Mouse (Mus musculus): ENCODE measurements around the gene Lasp1. TPM values are rescaled to one million over a fixed set of nuclear protein-coding genes. Genes with fewer than 3 reads are reported as not detected.
"Not testable (repeated sequence)": the region's sequence is repeated elsewhere in the genome, so short reads cannot be mapped to it uniquely, and the experiment has no call there.

Lasp1 gene
- total RNA-seq, 2 experiments from 2014 or later: 82.0 to 99.0 TPM

DNA sequence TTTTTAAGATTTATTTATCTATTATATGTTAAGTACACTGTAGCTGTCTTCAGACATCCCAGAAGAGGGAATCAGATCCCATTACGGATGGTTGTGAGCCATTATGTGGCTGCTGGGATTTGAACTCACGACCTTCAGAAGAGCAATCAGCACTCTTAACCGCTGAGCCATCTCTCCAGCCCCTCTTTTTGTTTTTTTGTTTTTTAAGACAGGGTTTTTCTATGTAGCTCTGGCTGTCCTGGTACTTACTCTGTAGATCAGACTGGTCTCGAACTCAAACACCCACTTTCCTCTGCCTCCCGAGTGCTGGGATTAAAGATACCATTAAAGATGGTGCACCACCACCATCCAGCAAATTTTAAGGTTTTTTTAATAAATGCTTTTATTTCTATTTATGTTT lies 66.6 kb downstream of the Lasp1 start:
- DNase-seq (ENCODE audit: low spot score in 2 of 2): no peak

DNA sequence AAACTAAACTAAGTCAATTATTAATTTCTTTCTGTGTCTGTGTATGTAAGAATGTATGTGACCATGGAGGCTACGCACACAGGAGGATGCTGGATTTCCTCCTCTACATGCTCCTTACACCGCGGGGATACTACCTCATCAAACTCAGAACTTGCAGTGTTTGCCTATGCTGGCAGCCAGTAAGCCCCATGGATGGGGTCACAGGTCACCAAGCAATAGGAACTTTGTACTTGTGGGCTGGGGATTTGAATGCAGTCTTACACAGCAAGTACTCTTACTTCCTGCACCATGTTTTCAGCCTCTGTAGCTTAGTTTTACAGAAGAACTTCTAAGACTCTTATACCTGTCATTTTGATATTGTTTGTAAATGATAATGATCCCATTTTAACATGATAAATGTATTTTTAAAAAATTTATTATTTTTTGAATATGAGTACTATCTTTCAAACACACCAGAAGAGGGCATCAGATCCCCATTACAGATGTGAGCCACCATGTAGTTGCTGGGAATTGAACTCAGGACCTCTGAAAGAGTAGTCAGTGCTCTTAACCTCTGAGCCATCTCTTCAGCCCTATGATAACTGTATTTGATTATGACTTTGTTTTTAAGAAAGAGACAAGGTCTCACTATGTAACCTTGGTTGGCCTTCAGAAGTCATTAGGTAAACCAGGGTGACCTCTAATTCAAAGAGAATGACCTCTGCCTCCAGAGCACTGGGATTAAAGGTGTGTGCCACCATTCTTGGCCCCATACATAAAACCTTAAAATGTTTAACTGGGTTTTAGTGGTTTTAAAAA lies 67.5 kb downstream of the Lasp1 start:
- DNase-seq (ENCODE audit: low spot score in 2 of 2): no peak

DNA sequence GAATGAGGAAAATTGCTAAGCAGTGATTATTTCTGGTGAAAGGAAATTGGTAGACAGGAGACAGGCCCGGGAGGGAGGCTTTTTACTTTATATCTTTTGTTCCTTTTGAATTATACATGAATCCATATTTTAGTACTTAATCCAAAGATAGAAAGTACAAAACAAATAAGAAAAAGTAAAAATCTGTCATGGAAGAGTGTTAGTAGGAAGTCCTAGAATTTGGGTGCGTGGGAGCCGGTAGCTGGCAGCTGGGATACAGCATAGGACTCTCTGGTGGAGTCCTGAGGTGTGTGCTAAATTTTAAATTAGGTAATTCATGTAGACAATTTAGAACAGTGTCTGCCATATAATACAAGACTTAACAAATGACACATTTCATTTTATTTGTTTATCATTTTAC lies 68.8 kb downstream of the Lasp1 start:
- DNase-seq (ENCODE audit: low spot score in 2 of 2): no peak

- not testable (repeated sequence) for DNase-seq (ENCODE audit: low spot score in 2 of 2)
Measured at GRCm38 (mm10) chr11:97872378-97872777, 73.6 kb downstream of the Lasp1 start.

- no peak for DNase-seq (ENCODE audit: low spot score in 2 of 2)
Measured at GRCm38 (mm10) chr11:97874396-97874795, 75.6 kb downstream of the Lasp1 start.

DNA sequence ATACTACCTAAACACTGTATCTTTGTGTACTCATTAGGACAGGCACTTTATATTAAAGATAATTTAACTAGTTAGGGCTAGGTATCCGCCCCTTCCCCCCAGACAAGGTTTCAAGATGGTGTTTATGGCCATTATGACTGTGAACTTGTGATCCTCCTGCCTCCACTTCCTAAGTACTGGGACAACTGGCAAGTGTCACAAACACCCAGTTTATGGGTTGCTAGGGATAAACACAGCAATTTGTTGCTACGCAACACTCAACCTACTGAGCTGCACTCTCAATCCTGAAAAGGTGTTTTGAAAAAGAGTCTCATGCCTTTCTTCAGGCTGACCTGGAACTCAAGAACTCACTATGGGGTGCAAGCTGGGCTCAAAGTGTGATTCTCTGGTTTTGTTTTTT lies 78.5 kb downstream of the Lasp1 start:
- no peak for DNase-seq (ENCODE audit: low spot score in 2 of 2)

GRCm38 (mm10) chr11:97880362-97880761 lies 81.6 kb downstream of the Lasp1 start:
- no peak for DNase-seq (ENCODE audit: low spot score in 2 of 2)

- peak; percentile 31 to 59 for DNase-seq (ENCODE audit: low spot score in 2 of 2)
Measured at GRCm38 (mm10) chr11:97883542-97883917, 84.7 kb downstream of the Lasp1 start.

DNA sequence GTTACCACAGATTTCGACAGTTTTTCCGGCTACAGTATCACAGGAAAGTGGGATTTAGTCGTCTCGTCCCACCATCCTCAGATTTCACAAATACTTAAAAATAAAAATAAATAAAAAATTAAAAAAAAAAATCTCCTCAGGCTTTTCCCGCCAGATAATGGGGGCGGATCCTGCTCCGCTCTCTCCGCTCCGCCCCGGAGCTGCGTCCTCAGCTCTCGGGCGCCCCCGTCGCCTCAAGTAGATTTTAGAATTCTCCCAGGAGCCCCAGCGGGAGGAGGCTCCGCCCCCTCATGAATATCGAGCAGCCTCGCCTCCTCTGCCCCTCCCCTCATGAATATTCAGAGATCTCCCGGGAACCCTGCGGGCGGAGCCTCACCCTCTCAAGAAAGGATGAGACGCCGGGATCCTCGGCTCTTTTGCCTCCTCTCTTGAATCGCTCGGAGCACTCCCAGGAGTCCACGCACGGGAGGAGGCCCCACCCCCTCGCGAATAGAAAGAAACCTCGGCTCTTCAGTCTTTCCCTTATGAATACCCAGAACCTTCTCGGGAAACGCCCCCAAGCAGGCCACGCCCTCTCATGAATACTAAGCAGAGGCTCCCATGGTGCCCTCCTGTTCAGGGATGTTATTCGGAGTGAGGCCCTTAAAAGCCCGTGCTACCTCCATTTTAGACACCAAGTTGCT lies 85.3 kb downstream of the Lasp1 start, which contains the start of gene Fbxo47:
Fbxo47 (minus strand) TSS at position 237 of the 683 bp plus-strand sequence.
- peak; percentile 92 to 95 for DNase-seq (ENCODE audit: low spot score in 2 of 2)

DNA sequence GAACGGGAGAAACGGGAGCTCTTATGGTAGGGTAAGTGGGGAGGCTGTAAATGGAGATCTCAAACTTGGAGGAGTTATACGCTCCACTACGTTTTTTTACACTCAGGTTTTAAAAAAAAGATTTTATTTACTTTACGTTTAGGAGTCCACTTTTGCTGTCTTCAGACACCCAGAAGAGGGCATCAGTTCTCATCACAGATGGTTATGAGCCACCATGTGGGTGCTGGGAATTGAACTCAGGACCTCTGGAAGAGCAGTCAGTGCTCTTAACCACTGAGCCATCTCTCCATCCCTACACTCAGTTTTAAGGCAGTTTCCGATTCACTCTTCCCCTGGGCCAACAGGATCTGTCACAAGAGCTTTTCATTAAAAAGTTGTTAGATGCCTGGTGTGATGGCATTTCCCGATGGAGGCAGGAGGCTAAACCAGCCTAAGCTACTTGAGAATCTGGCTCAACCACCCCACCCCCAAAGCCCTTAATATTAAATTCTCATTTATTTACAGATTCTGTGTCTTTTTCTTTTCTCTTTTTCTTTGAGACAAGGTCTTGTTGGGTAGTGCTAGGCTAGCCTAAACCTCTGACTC lies 85.9 kb downstream of the Lasp1 start:
- DNase-seq (ENCODE audit: low spot score in 2 of 2): no peak

DNA sequence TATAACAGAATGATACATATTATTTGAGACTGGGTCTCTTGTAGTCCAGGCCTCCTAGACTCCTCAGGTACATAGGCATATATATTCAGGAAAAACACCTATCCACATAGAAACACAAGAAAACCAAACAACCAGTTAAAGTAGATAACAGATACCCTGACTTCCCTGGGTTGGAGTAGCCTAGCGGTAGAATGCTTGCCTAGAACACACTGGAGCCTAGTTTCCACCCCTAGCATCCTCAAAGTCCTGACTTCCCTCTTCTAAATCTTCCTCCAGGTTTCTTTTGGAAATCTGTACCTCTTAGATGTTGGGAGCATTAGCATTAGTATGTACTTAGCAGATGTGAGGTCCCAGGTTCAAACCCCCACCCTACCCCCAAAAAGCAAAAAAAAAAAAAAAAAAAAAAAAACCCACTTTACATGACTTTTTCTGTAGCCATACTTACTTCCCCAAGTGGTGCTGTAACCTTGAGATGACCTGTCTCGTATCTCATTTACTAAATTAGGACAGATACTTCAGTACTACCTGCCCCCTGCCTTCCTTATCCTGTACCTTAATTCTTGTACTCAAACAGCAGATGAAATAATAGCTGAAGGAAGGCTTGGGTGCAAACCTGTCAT lies 86.6 kb downstream of the Lasp1 start:
- no peak for DNase-seq (ENCODE audit: low spot score in 2 of 2)

Other genes starting within 250 kb of the Lasp1 start
- 1 to 10 TPM; 1.3 to 1.7 TPM for gene Srcin1, start 222.8 kb upstream of the Lasp1 start, total RNA-seq (2021)
- gene Epop, start 169.3 kb upstream of the Lasp1 start, total RNA-seq (2021): under 1 TPM; 0.47 to 0.76 TPM
- gene Mllt6, start 135.6 kb upstream of the Lasp1 start, total RNA-seq (2021): 10 to 100 TPM; 30.8 to 32.1 TPM
- gene Cisd3, start 113.2 kb upstream of the Lasp1 start, total RNA-seq (2021): 10 to 100 TPM; 65.5 to 72.0 TPM
- 10 to 100 TPM; 27.3 to 33.0 TPM for gene Pcgf2, start 98.5 kb upstream of the Lasp1 start, total RNA-seq (2021)
- 100 to 1,000 TPM; 203 to 227 TPM for gene Psmb3, start 95.6 kb upstream of the Lasp1 start, total RNA-seq (2021)
- 10 to 100 TPM; 62.7 to 64.2 TPM for gene Pip4k2b, start 54.3 kb upstream of the Lasp1 start, total RNA-seq (2021)
- 10 to 100 TPM; 13.4 to 13.5 TPM for gene Cwc25, start 32.4 kb upstream of the Lasp1 start, total RNA-seq (2021)
- gene 1700001P01Rik, start 23.1 kb upstream of the Lasp1 start, total RNA-seq (2021): not detected
- gene Rpl23, start 16.6 kb upstream of the Lasp1 start, total RNA-seq (2021): 100 to 1,000 TPM; 976 to 983 TPM
- gene B230217C12Rik, start 41.8 kb downstream of the Lasp1 start, total RNA-seq (2021): 1 to 10 TPM; 1.0 to 2.4 TPM
- gene Fbxo47, start 85.2 kb downstream of the Lasp1 start, total RNA-seq (2021): under 1 TPM; 0.27 to 0.44 TPM
- 1 to 10 TPM; 7.1 to 7.6 TPM for gene Plxdc1, start 187.4 kb downstream of the Lasp1 start, total RNA-seq (2021)
- gene Arl5c, start 197.2 kb downstream of the Lasp1 start, total RNA-seq (2021): 1 to 10 TPM; 1.5 to 1.9 TPM
- gene Cacnb1, start 224.0 kb downstream of the Lasp1 start, total RNA-seq (2021): 100 to 1,000 TPM; 240 to 241 TPM
- 1,000 to 10,000 TPM; 1,153 to 1,224 TPM for gene Rpl19, start 227.7 kb downstream of the Lasp1 start, total RNA-seq (2021)